Mouse (Mus musculus): ENCODE results near the gene Slc2a8. TPM values are rescaled to one million over a fixed set of nuclear protein-coding genes. Genes with fewer than 3 reads are reported as not detected.

The Slc2a8 gene
- polyA plus RNA-seq, 1 experiment from 2014 or later, result 10.1 TPM

DNA sequence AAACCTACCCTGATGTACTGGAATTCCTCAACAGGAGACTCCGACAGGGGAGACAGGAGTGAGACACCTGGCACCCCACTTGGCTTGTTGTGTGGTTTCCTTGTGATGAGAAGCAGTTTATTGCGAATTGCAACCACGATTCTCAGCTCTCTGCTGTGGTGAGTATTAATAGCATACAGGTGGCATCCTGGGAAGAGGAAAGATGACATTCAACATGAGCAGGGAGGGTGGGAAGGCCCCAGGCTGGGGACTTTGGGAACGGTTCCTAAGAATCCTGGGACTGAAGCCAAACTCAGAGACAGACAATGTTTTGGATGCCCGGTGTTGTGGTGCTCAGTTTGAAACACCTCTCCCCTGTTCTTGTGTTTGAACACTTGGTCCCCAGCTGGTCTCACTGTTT lies 23.2 kb upstream of the Slc2a8 start:
- H3K4me1 ChIP-seq (ENCODE audit: control insufficient read depth, insufficient read depth, low read length), result no peaks in the 10 kb centered on the region
- WGBS, result 80% methylated on average over 5 of the region's 5 CpGs
- no peak overlapping the region for H3K4me3 ChIP-seq (ENCODE audit: low read depth, low read length)
- H3K4me2 ChIP-seq (ENCODE audit: low read depth, low read length), result no peak overlapping the region
- no peaks in the 10 kb centered on the region for H3K36me3 ChIP-seq (replicated peaks; ENCODE audit: control insufficient read depth, insufficient read depth, low read depth, low read length)
- no peak for DNase-seq (ENCODE audit: low spot score)
- H3K27me3 ChIP-seq (ENCODE audit: control insufficient read depth, insufficient read depth, low read length), result no peaks in the 10 kb centered on the region
- no peak overlapping the region for H3K9ac ChIP-seq (replicated peaks; ENCODE audit: low read length)
- H3K9me3 ChIP-seq (replicated peaks; ENCODE audit: control insufficient read depth, low read length), result no peaks in the 10 kb centered on the region
- no peak overlapping the region for H3K27ac ChIP-seq (replicated peaks; ENCODE audit: low read depth, low read length)
- ATAC-seq (replicated peaks; ENCODE audit: insufficient number of reproducible peaks, low FRiP score, low TSS enrichment, low read depth), result no peak

GRCm38 (mm10) chr2:33002144-33002543 lies 20.3 kb upstream of the Slc2a8 start:
- no peaks in the 10 kb centered on the region for H3K36me3 ChIP-seq (replicated peaks; ENCODE audit: control insufficient read depth, insufficient read depth, low read depth, low read length)
- WGBS, result 86% methylated on average over 7 of the region's 7 CpGs

GRCm38 (mm10) chr2:32999752-33000151 lies 17.9 kb upstream of the Slc2a8 start:
- H3K4me1 ChIP-seq (ENCODE audit: control insufficient read depth, insufficient read depth, low read length), result no peaks in the 10 kb centered on the region
- no peak overlapping the region for H3K27ac ChIP-seq (replicated peaks; ENCODE audit: low read depth, low read length)
- DNase-seq (ENCODE audit: low spot score), result no peak
- H3K4me3 ChIP-seq (ENCODE audit: low read depth, low read length), result no peak overlapping the region
- no peak overlapping the region for H3K9ac ChIP-seq (replicated peaks; ENCODE audit: low read length)
- H3K9me3 ChIP-seq (replicated peaks; ENCODE audit: control insufficient read depth, low read length), result no peaks in the 10 kb centered on the region
- ATAC-seq (replicated peaks; ENCODE audit: insufficient number of reproducible peaks, low FRiP score, low TSS enrichment, low read depth), result no peak
- H3K27me3 ChIP-seq (ENCODE audit: control insufficient read depth, insufficient read depth, low read length), result no peaks in the 10 kb centered on the region
- no peak overlapping the region for H3K4me2 ChIP-seq (ENCODE audit: low read depth, low read length)
- no peaks in the 10 kb centered on the region for H3K36me3 ChIP-seq (replicated peaks; ENCODE audit: control insufficient read depth, insufficient read depth, low read depth, low read length)
- WGBS, result 90% methylated on average over 2 of the region's 2 CpGs

More at GRCm38 (mm10) chr2:33002144-33002543, 20.3 kb upstream of the Slc2a8 start:
- no peaks in the 10 kb centered on the region for H3K4me1 ChIP-seq (ENCODE audit: control insufficient read depth, insufficient read depth, low read length)
- no peak for DNase-seq (ENCODE audit: low spot score)
- H3K9me3 ChIP-seq (replicated peaks; ENCODE audit: control insufficient read depth, low read length), result no peaks in the 10 kb centered on the region
- no peaks in the 10 kb centered on the region for H3K27me3 ChIP-seq (ENCODE audit: control insufficient read depth, insufficient read depth, low read length)
- no peak overlapping the region for H3K27ac ChIP-seq (replicated peaks; ENCODE audit: low read depth, low read length)
- H3K4me2 ChIP-seq (ENCODE audit: low read depth, low read length), result no peak overlapping the region
- H3K9ac ChIP-seq (replicated peaks; ENCODE audit: low read length), result no peak overlapping the region
- no peak for ATAC-seq (replicated peaks; ENCODE audit: insufficient number of reproducible peaks, low FRiP score, low TSS enrichment, low read depth)
- no peak overlapping the region for H3K4me3 ChIP-seq (ENCODE audit: low read depth, low read length)

GRCm38 (mm10) chr2:32997792-32998191 lies 15.9 kb upstream of the Slc2a8 start:
- H3K9me3 ChIP-seq (replicated peaks; ENCODE audit: control insufficient read depth, low read length), result no peaks in the 10 kb centered on the region
- H3K27me3 ChIP-seq (ENCODE audit: control insufficient read depth, insufficient read depth, low read length), result no peaks in the 10 kb centered on the region
- no peak overlapping the region for H3K4me2 ChIP-seq (ENCODE audit: low read depth, low read length)
- 75% methylated on average over 4 of the region's 4 CpGs for WGBS
- no peak overlapping the region for H3K9ac ChIP-seq (replicated peaks; ENCODE audit: low read length)
- H3K4me3 ChIP-seq (ENCODE audit: low read depth, low read length), result no peak overlapping the region
- no peaks in the 10 kb centered on the region for H3K4me1 ChIP-seq (ENCODE audit: control insufficient read depth, insufficient read depth, low read length)
- DNase-seq (ENCODE audit: low spot score), result no peak
- ATAC-seq (replicated peaks; ENCODE audit: insufficient number of reproducible peaks, low FRiP score, low TSS enrichment, low read depth), result no peak
- no peak overlapping the region for H3K27ac ChIP-seq (replicated peaks; ENCODE audit: low read depth, low read length)
- no peaks in the 10 kb centered on the region for H3K36me3 ChIP-seq (replicated peaks; ENCODE audit: control insufficient read depth, insufficient read depth, low read depth, low read length)

DNA sequence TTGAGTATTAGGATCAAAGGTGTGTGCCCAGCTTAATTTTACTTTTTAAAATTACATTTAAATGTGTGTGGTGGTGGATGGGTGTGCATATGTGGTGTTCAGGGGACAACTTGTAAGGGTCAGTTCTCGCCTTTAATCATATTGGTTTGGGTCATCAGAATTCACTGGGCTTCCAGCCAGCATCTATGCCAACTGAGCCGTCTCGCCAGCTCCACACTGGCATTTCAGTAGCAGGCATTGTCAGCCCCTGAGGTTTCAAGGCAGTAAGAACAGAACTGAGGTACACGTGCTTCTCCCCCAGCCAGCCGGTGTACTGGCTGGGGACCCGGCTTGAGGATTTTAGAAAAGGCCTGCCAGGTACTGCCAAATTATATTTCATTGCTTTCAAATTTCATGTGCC lies 15.2 kb upstream of the Slc2a8 start:
- 73% methylated on average over 6 of the region's 6 CpGs for WGBS
- Histone ChIP-seq H3K4me3 (ENCODE audit: low read depth, low read length) (no peak overlapping the region), H3K27ac (replicated peaks; ENCODE audit: low read depth, low read length) (no peak overlapping the region), H3K36me3 (replicated peaks; ENCODE audit: control insufficient read depth, insufficient read depth, low read depth, low read length) (no peaks in the 10 kb centered on the region), H3K4me2 (ENCODE audit: low read depth, low read length) (no peak overlapping the region), H3K4me1 (ENCODE audit: control insufficient read depth, insufficient read depth, low read length) (no peaks in the 10 kb centered on the region), H3K9me3 (replicated peaks; ENCODE audit: control insufficient read depth, low read length) (no peaks in the 10 kb centered on the region), H3K9ac (replicated peaks; ENCODE audit: low read length) (no peak overlapping the region), H3K27me3 (ENCODE audit: control insufficient read depth, insufficient read depth, low read length) (no peaks in the 10 kb centered on the region)
- no peak for DNase-seq (ENCODE audit: low spot score)
- ATAC-seq (replicated peaks; ENCODE audit: insufficient number of reproducible peaks, low FRiP score, low TSS enrichment, low read depth), result no peak

DNA sequence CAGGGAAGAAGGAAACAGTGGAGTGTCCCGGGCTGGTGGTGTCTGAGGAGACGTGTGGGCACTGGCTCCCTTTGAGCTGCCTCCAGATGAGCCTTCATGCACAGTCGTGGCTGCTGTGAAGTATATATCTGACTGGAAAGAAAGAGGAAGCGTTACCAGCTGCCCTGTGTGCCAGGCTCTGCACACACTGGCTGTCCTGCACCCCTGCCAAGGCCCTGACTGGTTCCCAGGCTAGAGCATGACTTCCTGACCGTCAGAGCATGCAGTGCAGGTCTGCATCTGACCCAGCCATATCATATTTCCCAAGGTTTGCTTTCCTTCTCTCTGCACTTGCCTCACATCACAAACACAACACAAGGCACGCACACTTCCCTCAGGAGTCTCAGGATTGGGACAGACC lies 10.2 kb upstream of the Slc2a8 start:
- no peaks in the 10 kb centered on the region for H3K4me1 ChIP-seq (ENCODE audit: control insufficient read depth, insufficient read depth, low read length)
- no peak overlapping the region for H3K27ac ChIP-seq (replicated peaks; ENCODE audit: low read depth, low read length)
- 57% methylated on average over 6 of the region's 6 CpGs for whole genome bisulfite sequencing
- ATAC-seq (replicated peaks; ENCODE audit: insufficient number of reproducible peaks, low FRiP score, low TSS enrichment, low read depth), result no peak
- no peaks in the 10 kb centered on the region for H3K9me3 ChIP-seq (replicated peaks; ENCODE audit: control insufficient read depth, low read length)
- no peaks in the 10 kb centered on the region for H3K27me3 ChIP-seq (ENCODE audit: control insufficient read depth, insufficient read depth, low read length)
- no peak for DNase-seq (ENCODE audit: low spot score)
- H3K4me3 ChIP-seq (ENCODE audit: low read depth, low read length), result no peak overlapping the region
- no peak overlapping the region for H3K4me2 ChIP-seq (ENCODE audit: low read depth, low read length)
- H3K9ac ChIP-seq (replicated peaks; ENCODE audit: low read length), result no peak overlapping the region
- no peaks in the 10 kb centered on the region for H3K36me3 ChIP-seq (replicated peaks; ENCODE audit: control insufficient read depth, insufficient read depth, low read depth, low read length)

GRCm38 (mm10) chr2:32990167-32990832 lies 8.4 kb upstream of the Slc2a8 start:
- H3K27me3 ChIP-seq (ENCODE audit: control insufficient read depth, insufficient read depth, low read length), result no peaks in the 10 kb centered on the region
- H3K27ac ChIP-seq (replicated peaks; ENCODE audit: low read depth, low read length), result no peak overlapping the region
- no peak overlapping the region for H3K9ac ChIP-seq (replicated peaks; ENCODE audit: low read length)
- ATAC-seq (replicated peaks; ENCODE audit: insufficient number of reproducible peaks, low FRiP score, low TSS enrichment, low read depth), result no peak
- DNase-seq (ENCODE audit: low spot score), result peak; percentile 43
- no peaks in the 10 kb centered on the region for H3K4me1 ChIP-seq (ENCODE audit: control insufficient read depth, insufficient read depth, low read length)
- no peaks in the 10 kb centered on the region for H3K9me3 ChIP-seq (replicated peaks; ENCODE audit: control insufficient read depth, low read length)
- H3K4me3 ChIP-seq (ENCODE audit: low read depth, low read length), result no peak overlapping the region
- no peaks in the 10 kb centered on the region for H3K36me3 ChIP-seq (replicated peaks; ENCODE audit: control insufficient read depth, insufficient read depth, low read depth, low read length)
- WGBS, result 53% methylated on average over 13 of the region's 13 CpGs
- H3K4me2 ChIP-seq (ENCODE audit: low read depth, low read length), result no peak overlapping the region

GRCm38 (mm10) chr2:32989376-32989775 lies 7.5 kb upstream of the Slc2a8 start:
- Histone ChIP-seq H3K4me2 (ENCODE audit: low read depth, low read length) (no peak overlapping the region), H3K36me3 (replicated peaks; ENCODE audit: control insufficient read depth, insufficient read depth, low read depth, low read length) (no peaks in the 10 kb centered on the region), H3K9me3 (replicated peaks; ENCODE audit: control insufficient read depth, low read length) (no peaks in the 10 kb centered on the region), H3K4me3 (ENCODE audit: low read depth, low read length) (no peak overlapping the region), H3K9ac (replicated peaks; ENCODE audit: low read length) (no peak overlapping the region), H3K27ac (replicated peaks; ENCODE audit: low read depth, low read length) (no peak overlapping the region), H3K27me3 (ENCODE audit: control insufficient read depth, insufficient read depth, low read length) (no peaks in the 10 kb centered on the region), H3K4me1 (ENCODE audit: control insufficient read depth, insufficient read depth, low read length) (no peaks in the 10 kb centered on the region)
- DNase-seq (ENCODE audit: low spot score) (no peak), ATAC-seq (replicated peaks; ENCODE audit: insufficient number of reproducible peaks, low FRiP score, low TSS enrichment, low read depth) (no peak)
- WGBS, result 85% methylated on average over 3 of the region's 3 CpGs
